Mouse (Mus musculus): ENCODE data around the gene Commd7.

Commd7 gene

GRCm38 (mm10) chr2:153585981-153586380 lies 46.6 kb downstream of the Commd7 start:
- no peak for DNase-seq

DNA sequence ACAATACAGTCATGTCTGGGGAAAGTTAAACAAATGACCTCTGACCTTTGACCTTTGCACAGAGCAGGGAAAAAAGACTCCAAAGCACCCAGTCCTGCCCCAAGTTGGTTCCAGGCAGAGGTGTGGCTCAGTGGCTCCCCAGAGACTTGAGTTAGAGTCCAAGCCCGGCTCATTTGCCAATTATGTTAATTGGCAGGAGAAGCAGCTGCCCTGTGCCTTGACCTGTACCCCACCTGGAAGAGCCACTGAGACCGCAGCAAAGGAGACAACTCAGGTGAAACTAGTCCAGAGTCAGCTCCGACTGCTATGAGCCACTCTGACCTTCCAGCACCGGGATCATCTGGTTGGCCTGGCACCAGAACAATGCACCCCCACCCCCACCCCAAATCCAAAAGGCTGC lies 48.2 kb downstream of the Commd7 start:
- no peak for DNase-seq

GRCm38 (mm10) chr2:153583641-153584049 lies 48.9 kb downstream of the Commd7 start:
- DNase-seq = no peak

DNA sequence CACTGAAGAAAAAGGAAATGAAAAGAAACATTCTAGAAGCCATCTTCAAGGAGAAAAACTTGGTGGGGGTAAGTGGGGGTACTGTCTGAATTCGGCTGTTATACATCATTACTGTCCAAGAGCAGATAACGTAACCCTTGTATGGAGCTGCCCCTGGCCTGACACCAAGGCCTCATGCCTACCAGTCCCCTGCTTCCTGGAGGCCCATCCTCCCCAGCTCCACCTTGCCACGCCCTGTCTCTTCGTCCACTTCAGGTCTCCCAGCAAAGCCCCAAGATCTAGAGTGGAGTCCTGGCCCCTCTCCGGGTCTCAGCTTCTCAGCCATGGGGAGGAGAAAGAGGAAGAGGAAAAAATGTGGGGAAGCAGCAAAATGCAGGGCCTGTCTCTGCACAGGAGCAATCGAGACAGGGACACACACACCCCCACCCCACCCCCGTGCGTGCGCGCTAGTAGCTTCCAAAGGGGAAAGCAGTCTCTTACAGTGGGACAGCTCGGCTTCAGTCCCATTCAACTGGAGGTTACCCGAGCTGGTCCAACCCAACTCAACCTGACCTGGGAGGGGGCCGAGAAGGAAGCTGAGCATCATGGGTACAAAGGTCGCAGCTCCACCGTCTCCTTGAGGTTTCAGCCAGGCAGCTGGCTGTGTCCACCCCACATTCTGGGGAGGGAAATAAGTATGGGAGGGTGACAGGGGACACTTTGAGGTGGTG lies 49.5 kb downstream of the Commd7 start:
- no peak for DNase-seq

GRCm38 (mm10) chr2:153581416-153581815 lies 51.2 kb downstream of the Commd7 start:
- no peak for DNase-seq

DNA sequence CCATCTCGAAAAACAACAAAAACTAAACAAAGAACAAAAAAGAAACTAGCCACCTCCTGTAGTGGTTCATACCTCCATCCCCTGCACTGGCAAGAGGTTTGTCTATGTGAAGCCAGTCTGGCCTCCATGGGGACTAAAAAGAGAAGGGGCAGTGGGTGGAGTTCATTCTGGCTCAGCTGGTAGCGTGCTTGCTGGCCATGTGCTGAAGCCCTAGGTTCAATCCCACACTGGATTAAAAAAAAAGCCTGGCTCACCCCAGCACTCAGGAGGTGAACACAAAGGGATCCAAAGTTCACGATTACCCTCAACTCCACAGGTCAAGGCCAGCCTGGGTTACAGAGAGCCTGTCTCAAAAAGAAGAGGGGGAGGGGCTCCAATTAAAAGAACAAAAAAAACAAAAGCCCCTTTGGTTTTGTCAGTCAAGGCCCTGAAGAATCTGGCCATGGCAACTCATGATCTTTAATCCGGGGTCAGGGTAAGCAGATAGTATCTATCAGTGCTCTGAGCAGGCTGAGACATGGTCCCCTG lies 52.1 kb downstream of the Commd7 start:
- DNase-seq = no peak

DNA sequence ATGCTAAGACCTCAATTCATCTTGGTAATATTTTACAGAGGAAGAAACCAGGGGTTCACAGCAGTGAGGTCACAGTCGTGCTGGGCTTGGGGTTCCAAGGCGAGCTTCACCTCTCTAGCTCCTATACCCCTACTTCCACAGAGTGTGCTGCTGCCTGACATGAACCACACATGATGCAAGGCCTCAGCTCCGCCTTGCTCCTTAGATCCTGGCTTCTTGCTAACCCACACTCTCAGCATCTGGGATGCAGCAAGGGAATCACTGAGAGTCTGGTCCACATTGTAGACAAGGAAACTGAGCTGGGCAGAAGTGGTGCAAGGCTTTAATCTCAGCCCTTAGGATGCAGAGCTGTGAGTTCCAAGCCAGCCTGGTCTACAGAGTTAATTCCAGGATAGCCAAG lies 52.5 kb downstream of the Commd7 start:
- no peak for DNase-seq

DNA sequence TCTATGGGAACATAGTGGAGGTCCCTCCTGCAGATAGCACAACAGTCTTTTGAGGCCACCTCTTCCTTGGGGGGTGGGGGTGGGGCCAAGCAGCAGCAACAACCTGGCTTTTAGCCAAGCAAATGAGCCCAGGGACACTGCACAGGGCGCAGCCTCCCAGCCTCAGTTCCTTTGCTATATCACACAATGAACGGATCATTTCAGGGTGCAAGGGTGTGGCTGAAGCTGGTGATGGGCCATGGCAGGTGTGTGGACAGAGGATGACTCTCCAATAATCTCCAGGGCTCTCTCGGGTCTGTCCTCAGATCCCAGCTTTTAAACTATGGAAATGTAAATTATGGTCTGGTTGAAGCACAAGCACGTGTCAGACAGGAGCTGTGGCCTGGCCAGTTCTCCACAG lies 55.5 kb downstream of the Commd7 start:
- no peak for DNase-seq

- no peak for DNase-seq
Measured at GRCm38 (mm10) chr2:153576150-153576549, 56.4 kb downstream of the Commd7 start.

GRCm38 (mm10) chr2:153575554-153575953 lies 57.0 kb downstream of the Commd7 start:
- no peak for DNase-seq

GRCm38 (mm10) chr2:153573101-153573500 lies 59.5 kb downstream of the Commd7 start:
- no peak for DNase-seq

DNA sequence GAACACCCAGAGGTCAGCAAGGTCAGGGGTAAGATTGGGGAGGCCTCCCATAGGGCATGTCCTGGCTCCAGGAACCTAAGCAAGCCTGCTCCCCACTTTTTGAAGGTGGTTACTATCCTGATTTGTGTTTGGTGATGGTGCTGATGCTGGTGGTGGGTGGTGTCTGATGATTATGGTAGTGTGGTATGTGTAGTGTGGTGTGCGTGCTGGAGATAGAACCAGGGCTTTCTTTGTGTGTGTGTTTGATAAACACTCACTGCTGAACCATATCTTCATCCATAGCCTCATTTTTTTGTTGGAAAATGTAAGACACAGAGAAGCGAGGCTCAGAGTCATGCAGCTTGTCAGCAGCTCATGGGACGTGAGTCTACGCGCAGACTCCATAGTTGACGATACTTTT lies 64.0 kb downstream of the Commd7 start:
- no peak for DNase-seq

- DNase-seq = no peak
Measured at GRCm38 (mm10) chr2:153568013-153568412, 64.6 kb downstream of the Commd7 start.

Measured in kidney, postnatal 10 days (tissue).